In the genomic region with DNA sequence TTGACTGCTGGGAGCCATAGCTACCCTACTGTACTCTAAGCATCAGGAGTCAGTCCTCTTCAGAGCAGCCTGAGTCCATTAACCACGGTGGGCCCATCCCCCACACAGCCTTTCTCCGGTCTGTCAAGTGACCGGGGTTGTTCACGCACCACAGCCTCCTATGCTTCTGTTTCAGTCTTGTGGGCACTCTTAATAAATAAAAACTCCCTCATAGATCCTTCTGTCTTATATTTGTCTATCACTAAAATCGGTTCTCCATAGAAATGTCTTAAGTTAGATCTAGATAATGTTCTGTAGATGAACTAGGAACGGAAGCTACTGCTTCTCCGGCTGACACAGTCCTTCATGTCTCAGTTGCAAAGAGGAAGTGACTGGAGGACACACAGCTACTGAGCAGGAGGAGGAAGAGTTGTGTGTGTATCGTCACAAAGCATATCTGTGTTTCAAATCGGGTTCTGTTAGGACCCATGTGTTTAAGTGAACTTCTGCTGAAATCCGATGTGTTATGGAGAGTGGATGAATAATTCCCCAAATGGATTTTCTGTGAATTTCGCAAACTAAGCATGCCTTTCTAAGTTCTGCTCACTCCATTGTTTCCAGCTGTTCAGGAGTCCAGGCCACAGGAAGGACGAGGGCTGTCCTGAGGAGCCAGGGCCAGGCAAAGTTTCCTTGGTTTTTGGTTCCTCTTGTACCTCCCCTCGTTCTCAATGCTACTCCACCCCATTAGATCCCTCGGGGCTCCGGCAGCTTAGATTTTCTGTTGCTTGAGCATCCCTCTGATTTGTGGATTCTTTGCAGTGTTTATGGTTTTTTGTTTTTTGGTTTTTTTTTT, we compare ENCODE assay signal across 8 mouse cellular contexts.
DNase-seq lines count a peak whose midpoint lies in the region; ATAC-seq and TF ChIP-seq lines count a peak whose summit lies in the region.

No protein-coding gene starts in this region.

- no peak for TF ChIP-seq POLR2A in liver, adult 2 months (IDR thresholded peaks at IDR 0.05; ENCODE audit: extremely low read depth, insufficient read depth, low read length)

- H3K4me1 ChIP-seq in liver, adult 2 months (ENCODE audit: control insufficient read depth, insufficient read depth, low read length) = no peaks in the 10 kb centered on the region
- H3K4me1 ChIP-seq in embryonic facial prominence, embryonic 11.5 days (ENCODE audit: control insufficient read depth, insufficient read depth, low read length) = no peaks in the 10 kb centered on the region

- H3K9ac ChIP-seq in liver, adult 2 months (ENCODE audit: low read depth, low read length) = no peak overlapping the region
- no peak overlapping the region for H3K9ac ChIP-seq in embryonic facial prominence, embryonic 11.5 days (replicated peaks; ENCODE audit: low read length)

- no peak overlapping the region for H3K4me3 ChIP-seq in liver, adult 2 months (ENCODE audit: insufficient read depth, low read depth, low read length)
- no peak overlapping the region for H3K4me3 ChIP-seq in embryonic facial prominence, embryonic 11.5 days (ENCODE audit: low read depth, low read length)

- no peaks in the 10 kb centered on the region for H3K79me2 ChIP-seq in liver, adult 2 months (ENCODE audit: control insufficient read depth, insufficient read depth, low read length)

- no peak overlapping the region for H3K4me2 ChIP-seq in embryonic facial prominence, embryonic 11.5 days (ENCODE audit: low read depth, low read length)

- H3K36me3 ChIP-seq in liver, adult 2 months (ENCODE audit: control insufficient read depth, insufficient read depth, low read length) = no peaks in the 10 kb centered on the region
- no peaks in the 10 kb centered on the region for H3K36me3 ChIP-seq in embryonic facial prominence, embryonic 11.5 days (replicated peaks; ENCODE audit: control insufficient read depth, insufficient read depth, low read depth, low read length)

- 70% methylated on average over 15 of the region's 15 CpGs for WGBS in liver, adult 2 months
- WGBS in embryonic facial prominence, embryonic 11.5 days = 56% methylated on average over 15 of the region's 15 CpGs

- H3K9me3 ChIP-seq in embryonic facial prominence, embryonic 11.5 days (replicated peaks; ENCODE audit: control insufficient read depth, low read length) = no peaks in the 10 kb centered on the region

- no peak for ATAC-seq in embryonic facial prominence, embryonic 11.5 days (replicated peaks; ENCODE audit: insufficient number of reproducible peaks, low FRiP score, low TSS enrichment, low read depth)
- ATAC-seq in megakaryocyte progenitor cell, adult 5-6 weeks (replicated peaks; ENCODE audit: poor library complexity) = peak; percentile 72

- TF ChIP-seq CTCF in liver, adult 2 months (IDR thresholded peaks at IDR 0.05; ENCODE audit: low read depth, low read length) = no peak

- peak; percentile 21 for DNase-seq in liver, adult 2 months (ENCODE audit: extremely low read depth, low read depth, low spot score)
- DNase-seq in liver = no peak
- DNase-seq in embryonic facial prominence, embryonic 11.5 days (ENCODE audit: low spot score) = peak; percentile 68
- DNase-seq in induced T-regulatory cell, adult 2 months (ENCODE audit: low read depth) = peak; percentile 17
- no peak for DNase-seq in cerebellum, postnatal 36 days
- DNase-seq in right cerebral cortex, postnatal 10 days (ENCODE audit: low spot score in 2 of 2) = no peak
- DNase-seq in adrenal gland, adult 8-10 months = no peak

- peak overlapping the region; percentile 41 for H3K27ac ChIP-seq in liver, adult 2 months (replicated peaks; ENCODE audit: insufficient read depth, low read depth, low read length)
- no peak overlapping the region for H3K27ac ChIP-seq in embryonic facial prominence, embryonic 11.5 days (replicated peaks; ENCODE audit: low read depth, low read length)

- no peaks in the 10 kb centered on the region for H3K27me3 ChIP-seq in liver, adult 2 months (ENCODE audit: control insufficient read depth, insufficient read depth, low read length)
- no peaks in the 10 kb centered on the region for H3K27me3 ChIP-seq in embryonic facial prominence, embryonic 11.5 days (ENCODE audit: control insufficient read depth, insufficient read depth, low read length)

Comparison
In these comparisons a context has a peak if more than half of its experiments do, and no peak if none do; other contexts are left out.
1. DNase-seq: peak in liver, adult 2 months (single experiment), embryonic facial prominence, embryonic 11.5 days (single experiment) and induced T-regulatory cell, adult 2 months (single experiment); none in liver (single experiment), cerebellum, postnatal 36 days (0 of 2), right cerebral cortex, postnatal 10 days (0 of 2) and adrenal gland, adult 8-10 months (single experiment).